13 mouse cellular contexts compared by ENCODE assay signal in the genomic region with DNA sequence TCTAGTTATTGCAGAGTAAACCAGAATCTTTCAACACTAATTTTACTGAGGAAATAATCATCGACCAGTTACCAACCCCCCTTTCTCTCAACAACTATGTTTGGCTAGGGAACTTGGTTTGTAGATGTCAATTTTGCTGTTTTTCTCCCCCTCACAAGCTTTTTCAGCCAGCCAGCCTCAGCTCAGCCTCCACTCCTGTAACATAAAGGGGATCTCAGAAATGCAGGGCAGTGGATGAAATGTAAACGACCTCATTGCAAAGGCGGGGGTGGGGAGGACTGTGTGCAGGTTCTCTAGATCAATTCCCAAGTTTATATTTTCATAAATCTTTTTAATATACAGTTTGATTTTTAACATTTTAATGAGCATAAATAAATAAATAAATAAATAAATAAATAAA.
"Had no signal": no experiment of that assay in that cellular context is flagged by ENCODE, and none has a peak within 500 bp of the region (broad histone marks: within the 10 kb centered on the region; RNA-seq: fewer than 3 reads in every experiment).

No protein-coding gene starts in this region.

- DNase-seq: kidney, adult 8-10 months; kidney, postnatal 25 days; layer of hippocampus, adult 9-11 months; layer of hippocampus, postnatal 36 days; lung, embryonic 14.5 days; lung, postnatal 10 days; lung, postnatal 4 days; thymus, postnatal 4 days had no signal

- H3K9ac ChIP-seq: limb, embryonic 15.5 days; liver, embryonic 12.5 days; lung, embryonic 14.5 days; neural tube, embryonic 15.5 days had no signal

- H3K36me3 ChIP-seq: limb, embryonic 15.5 days; liver, embryonic 12.5 days; neural tube, embryonic 15.5 days had no signal

- ATAC-seq: liver, embryonic 12.5 days had no signal

- H3K27me3 ChIP-seq: limb, embryonic 15.5 days; liver, embryonic 12.5 days; neural tube, embryonic 15.5 days had no signal

- H3K4me2 ChIP-seq: limb, embryonic 15.5 days; liver, embryonic 12.5 days; lung, embryonic 14.5 days; neural tube, embryonic 15.5 days had no signal

- H3K9me3 ChIP-seq: limb, embryonic 15.5 days; liver, embryonic 12.5 days; neural tube, embryonic 15.5 days had no signal

- H3K27ac ChIP-seq: limb, embryonic 15.5 days; liver, embryonic 12.5 days; neural tube, embryonic 15.5 days; stomach, postnatal 0 days had no signal

- H3K4me3 ChIP-seq: limb, embryonic 15.5 days; liver, embryonic 12.5 days; myocyte; neural tube, embryonic 15.5 days had no signal
